Mouse (Mus musculus): ENCODE data around the gene Ctu1. TPM values are rescaled to one million over a fixed set of nuclear protein-coding genes. Genes with fewer than 3 reads are reported as not detected.
"Not testable (repeated sequence)": the region's sequence is repeated elsewhere in the genome, so short reads cannot be mapped to it uniquely, and the experiment has no call there.

Gene Ctu1
- total and polyA plus RNA-seq, 3 experiments, result 9.9 to 20.1 (median 10.4) TPM

- peak; percentile 56 for DNase-seq
Measured at GRCm38 (mm10) chr7:43678517-43678916, 6.7 kb downstream of the Ctu1 start.

DNA sequence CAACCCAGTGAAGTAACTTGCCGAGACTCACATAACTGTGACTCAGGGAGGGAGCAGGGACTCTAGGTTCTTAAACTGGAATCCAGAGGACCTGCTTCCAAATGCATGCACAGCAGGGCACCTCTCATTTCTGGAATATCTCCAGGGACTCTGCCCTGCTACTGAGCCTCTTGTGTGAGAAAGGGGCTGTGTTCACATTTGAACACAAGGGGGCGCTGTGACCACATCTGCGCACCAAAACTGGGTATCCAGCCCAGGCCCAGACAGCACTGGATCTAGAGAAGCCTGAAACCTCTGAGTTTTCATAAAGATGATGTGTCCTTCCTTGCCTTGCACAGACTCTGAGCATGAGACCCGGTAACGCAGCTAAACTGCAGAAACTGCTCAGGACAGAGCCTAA, 9.1 kb downstream of the Ctu1 start:
- DNase-seq, result peak; percentile 55

DNA sequence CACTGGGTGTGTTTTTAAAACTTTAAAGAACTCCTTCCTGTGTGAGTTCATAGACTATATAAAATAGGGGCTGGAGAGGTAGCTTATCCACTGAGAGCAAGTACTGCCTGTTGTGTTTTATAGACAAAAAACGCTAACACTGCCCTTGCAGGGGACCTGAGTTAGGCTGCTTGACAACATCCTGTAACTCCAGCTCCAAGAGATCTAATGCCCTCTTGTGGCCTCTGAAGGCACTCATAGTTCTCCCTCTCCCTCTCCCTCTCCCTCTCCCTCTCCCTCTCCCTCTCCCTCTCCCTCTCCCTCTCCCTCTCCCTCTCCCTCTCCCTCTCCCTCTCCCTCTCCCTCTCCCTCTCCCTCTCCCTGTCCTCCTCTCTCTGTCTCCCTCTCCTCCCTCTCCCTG, 10.7 kb downstream of the Ctu1 start:
- not testable (repeated sequence) for DNase-seq

GRCm38 (mm10) chr7:43685088-43685487, 13.3 kb downstream of the Ctu1 start:
- DNase-seq, result no peak

DNA sequence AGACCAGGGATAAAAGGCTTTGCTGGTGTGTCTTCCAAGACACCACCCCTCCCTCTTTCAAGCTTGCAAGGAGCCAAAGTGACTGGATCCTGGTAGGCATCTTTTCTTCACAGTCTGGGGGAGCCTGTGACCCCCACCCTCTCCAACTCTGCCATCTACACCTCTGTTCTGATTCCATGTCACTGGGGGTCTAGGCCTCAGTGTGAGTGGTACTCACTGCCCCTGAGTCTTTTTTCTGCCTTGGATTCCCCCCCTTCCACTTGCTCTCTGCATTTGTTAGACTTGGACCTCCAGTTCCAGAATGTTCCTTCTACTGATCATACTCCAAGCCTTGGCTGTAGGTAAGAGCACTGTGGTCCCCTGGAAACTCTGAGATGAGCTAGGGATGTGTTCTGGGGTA, 18.3 kb downstream of the Ctu1 start, which contains the start of gene Klk14:
TSS of gene Klk14 (plus strand) at position 301 of the 400 bp plus-strand sequence.
- no peak for DNase-seq

DNA sequence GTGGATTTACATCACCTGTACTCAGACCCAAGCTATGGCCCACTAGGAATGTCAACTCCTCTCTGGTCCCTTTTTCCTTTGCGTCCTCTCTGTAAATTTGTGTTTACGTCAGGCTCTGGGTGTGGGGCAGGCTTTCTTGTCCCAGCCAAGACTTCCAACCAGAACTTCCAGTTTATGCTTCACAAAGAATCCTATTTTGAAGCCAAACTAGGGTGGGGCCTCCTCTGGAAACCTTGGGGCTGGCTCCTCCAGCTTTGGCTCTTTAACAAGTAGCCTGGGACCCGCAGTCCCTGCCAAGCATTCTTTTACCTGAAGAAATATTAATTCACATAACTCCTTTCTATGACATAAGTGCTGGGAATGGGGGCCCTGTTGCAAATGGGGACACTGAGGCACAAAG, 38.2 kb downstream of the Ctu1 start:
- DNase-seq, result no peak

DNA sequence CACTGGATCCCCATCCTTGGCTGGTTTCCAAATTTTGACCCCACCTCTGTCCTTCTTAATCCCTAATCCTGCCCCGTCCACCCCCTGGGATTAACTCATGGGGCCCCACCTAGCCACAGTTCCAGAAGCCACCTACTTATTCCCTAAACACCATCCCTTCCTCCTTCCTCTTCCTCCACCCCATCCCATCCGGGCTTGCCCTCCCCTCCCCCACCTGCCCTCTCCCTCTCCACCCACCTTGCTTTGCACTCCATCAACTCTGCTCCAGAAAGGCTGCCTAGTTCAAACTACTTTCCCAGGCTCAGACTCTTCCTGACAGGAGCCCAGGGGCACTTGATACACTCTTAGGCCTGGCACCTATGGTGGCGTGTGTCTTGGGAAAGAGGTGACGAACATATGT, 40.5 kb downstream of the Ctu1 start, which contains the start of gene Klk13:
TSS of gene Klk13 (plus strand) at position 301 of the 400 bp plus-strand sequence.
- DNase-seq, result no peak

- DNase-seq, result no peak
Measured at GRCm38 (mm10) chr7:43712917-43713316, 41.1 kb downstream of the Ctu1 start.

DNA sequence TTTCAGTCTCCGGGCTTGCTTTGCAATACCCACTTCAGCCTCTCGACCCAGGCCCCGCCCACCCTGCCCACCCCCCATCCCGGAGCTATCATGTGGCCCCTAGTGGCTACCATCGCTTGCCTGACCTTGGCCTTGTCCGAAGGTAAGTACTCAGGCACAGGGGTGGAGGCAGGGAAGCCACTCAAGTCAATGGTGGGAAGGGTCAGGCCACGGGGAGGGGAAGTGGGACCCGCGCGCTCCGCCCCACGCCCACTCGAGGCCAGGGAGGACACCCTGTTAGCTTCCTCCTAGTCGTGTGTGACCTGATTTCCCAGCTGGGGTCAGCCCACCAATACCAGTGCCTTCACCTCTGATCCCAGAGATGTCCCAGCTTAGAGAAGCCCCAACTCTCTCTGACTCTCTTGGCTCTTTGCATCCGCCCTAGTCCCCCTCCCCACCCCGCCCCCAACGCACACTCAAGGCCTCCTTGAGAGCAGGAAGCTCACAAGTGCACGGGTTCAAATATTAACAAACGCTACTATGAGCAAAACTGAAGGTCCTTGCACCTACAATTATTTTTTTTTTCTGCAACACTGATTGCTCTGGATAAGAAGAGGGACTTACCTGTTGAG, 42.0 kb downstream of the Ctu1 start:
- DNase-seq, result no peak

Other genes with a start within 250 kb of the Ctu1 start
- not detected for gene Lim2, start 244.3 kb upstream of the Ctu1 start, total RNA-seq (2021)
- not detected in 2 replicates for gene Lim2, start 244.3 kb upstream of the Ctu1 start, polyA plus RNA-seq (2012; rRNA removed)
- 1 to 10 TPM in 1 of 2 experiments, under 1 TPM in 1; 0.61 to 1.2 TPM for gene Nkg7, start 234.9 kb upstream of the Ctu1 start, total RNA-seq (2021)
- gene Nkg7, start 234.9 kb upstream of the Ctu1 start, polyA plus RNA-seq (2012; rRNA removed), result 2.1 and 2.6 TPM in 2 replicates
- gene Cldnd2, start 231.2 kb upstream of the Ctu1 start, total RNA-seq (2021), result not detected
- not detected in 2 replicates for gene Cldnd2, start 231.2 kb upstream of the Ctu1 start, polyA plus RNA-seq (2012; rRNA removed)
- 100 to 1,000 TPM; 367 to 728 TPM for gene Etfb, start 227.9 kb upstream of the Ctu1 start, total RNA-seq (2021)
- 33.7 and 44.2 TPM in 2 replicates for gene Etfb, start 227.9 kb upstream of the Ctu1 start, polyA plus RNA-seq (2012; rRNA removed)
- gene Gm45233, start 227.9 kb upstream of the Ctu1 start, total RNA-seq (2021), result 1 to 10 TPM in 1 of 2 experiments, under 1 TPM in 1; 0.58 to 1.5 TPM
- gene Gm45233, start 227.9 kb upstream of the Ctu1 start, polyA plus RNA-seq (2012; rRNA removed), result 1.7 and 4.6 TPM in 2 replicates
- 1 to 10 TPM; 2.2 to 2.8 TPM for gene Vsig10l, start 208.9 kb upstream of the Ctu1 start, total RNA-seq (2021)
- gene Vsig10l, start 208.9 kb upstream of the Ctu1 start, polyA plus RNA-seq (2012; rRNA removed), result 7.9 and 10.9 TPM in 2 replicates
- 1 to 10 TPM; 2.2 to 3.3 TPM for gene Iglon5, start 181.9 kb upstream of the Ctu1 start, total RNA-seq (2021)
- gene Iglon5, start 181.9 kb upstream of the Ctu1 start, polyA plus RNA-seq (2012; rRNA removed), result 3.3 and 4.4 TPM in 2 replicates
- gene 4931406B18Rik, start 166.1 kb upstream of the Ctu1 start, total RNA-seq (2021), result not detected
- gene 4931406B18Rik, start 166.1 kb upstream of the Ctu1 start, polyA plus RNA-seq (2012; rRNA removed), result not detected in 2 replicates
- gene Cd33, start 127.6 kb upstream of the Ctu1 start, total RNA-seq (2021), result 1 to 10 TPM; 3.1 to 4.5 TPM
- gene Cd33, start 127.6 kb upstream of the Ctu1 start, polyA plus RNA-seq (2012; rRNA removed), result 3.8 and 6.1 TPM in 2 replicates
- 1 to 10 TPM; 2.0 to 3.1 TPM for gene Zfp658, start 109.8 kb upstream of the Ctu1 start, total RNA-seq (2021)
- gene Zfp658, start 109.8 kb upstream of the Ctu1 start, polyA plus RNA-seq (2012; rRNA removed), result 0.52 and 0.71 TPM in 2 replicates
- 10 to 100 TPM; 12.8 to 18.1 TPM for gene Zfp719, start 92.4 kb upstream of the Ctu1 start, total RNA-seq (2021)
- gene Zfp719, start 92.4 kb upstream of the Ctu1 start, polyA plus RNA-seq (2012; rRNA removed), result 0.27 and 0.47 TPM in 2 replicates
- not detected for gene Zfp819, start 64.8 kb upstream of the Ctu1 start, total RNA-seq (2021)
- not detected in 2 replicates for gene Zfp819, start 64.8 kb upstream of the Ctu1 start, polyA plus RNA-seq (2012; rRNA removed)
- gene Ceacam18, start 37.3 kb upstream of the Ctu1 start, total RNA-seq (2021), result not detected
- gene Ceacam18, start 37.3 kb upstream of the Ctu1 start, polyA plus RNA-seq (2012; rRNA removed), result not detected in 2 replicates
- gene Siglece, start 11.9 kb upstream of the Ctu1 start, total RNA-seq (2021), result 1 to 10 TPM; 3.5 to 5.0 TPM
- 3.6 and 5.3 TPM in 2 replicates for gene Siglece, start 11.9 kb upstream of the Ctu1 start, polyA plus RNA-seq (2012; rRNA removed)
- gene Klk14, start 18.4 kb downstream of the Ctu1 start, total RNA-seq (2021), result not detected
- not detected in 2 replicates for gene Klk14, start 18.4 kb downstream of the Ctu1 start, polyA plus RNA-seq (2012; rRNA removed)
- not detected for gene Klk13, start 40.6 kb downstream of the Ctu1 start, total RNA-seq (2021)
- 0.12 and 0.36 TPM in 2 replicates for gene Klk13, start 40.6 kb downstream of the Ctu1 start, polyA plus RNA-seq (2012; rRNA removed)
- gene Klk12, start 96.9 kb downstream of the Ctu1 start, total RNA-seq (2021), result not detected
- not detected in 2 replicates for gene Klk12, start 96.9 kb downstream of the Ctu1 start, polyA plus RNA-seq (2012; rRNA removed)
- gene Klk11, start 102.6 kb downstream of the Ctu1 start, total RNA-seq (2021), result not detected
- not detected in 2 replicates for gene Klk11, start 102.6 kb downstream of the Ctu1 start, polyA plus RNA-seq (2012; rRNA removed)
- under 1 TPM; 0.40 to 0.62 TPM for gene Klk10, start 109.0 kb downstream of the Ctu1 start, total RNA-seq (2021)
- gene Klk10, start 109.0 kb downstream of the Ctu1 start, polyA plus RNA-seq (2012; rRNA removed), result 1.0 and 1.4 TPM in 2 replicates
- not detected for gene Klk9, start 119.9 kb downstream of the Ctu1 start, total RNA-seq (2021)
- gene Klk9, start 119.9 kb downstream of the Ctu1 start, polyA plus RNA-seq (2012; rRNA removed), result not detected in 2 replicates
- gene Klk8, start 125.6 kb downstream of the Ctu1 start, total RNA-seq (2021), result 1 to 10 TPM; 3.0 to 3.5 TPM
- gene Klk8, start 125.6 kb downstream of the Ctu1 start, polyA plus RNA-seq (2012; rRNA removed), result 1.4 and 2.3 TPM in 2 replicates
- not detected for gene Klk7, start 139.3 kb downstream of the Ctu1 start, total RNA-seq (2021)
- gene Klk7, start 139.3 kb downstream of the Ctu1 start, polyA plus RNA-seq (2012; rRNA removed), result not detected in 2 replicates
- not detected for gene Klk6, start 152.5 kb downstream of the Ctu1 start, total RNA-seq (2021)
- not detected in 2 replicates for gene Klk6, start 152.5 kb downstream of the Ctu1 start, polyA plus RNA-seq (2012; rRNA removed)
- gene Klk5, start 170.0 kb downstream of the Ctu1 start, total RNA-seq (2021), result not detected
- gene Klk5, start 170.0 kb downstream of the Ctu1 start, polyA plus RNA-seq (2012; rRNA removed), result not detected in 2 replicates
- not detected for gene Klk4, start 209.1 kb downstream of the Ctu1 start, total RNA-seq (2021)
- gene Klk4, start 209.1 kb downstream of the Ctu1 start, polyA plus RNA-seq (2012; rRNA removed), result not detected in 2 replicates

Data from adrenal gland, adult 2 months (tissue).